Comparison of ENCODE assay signal across 12 mouse cellular contexts in the genomic region with DNA sequence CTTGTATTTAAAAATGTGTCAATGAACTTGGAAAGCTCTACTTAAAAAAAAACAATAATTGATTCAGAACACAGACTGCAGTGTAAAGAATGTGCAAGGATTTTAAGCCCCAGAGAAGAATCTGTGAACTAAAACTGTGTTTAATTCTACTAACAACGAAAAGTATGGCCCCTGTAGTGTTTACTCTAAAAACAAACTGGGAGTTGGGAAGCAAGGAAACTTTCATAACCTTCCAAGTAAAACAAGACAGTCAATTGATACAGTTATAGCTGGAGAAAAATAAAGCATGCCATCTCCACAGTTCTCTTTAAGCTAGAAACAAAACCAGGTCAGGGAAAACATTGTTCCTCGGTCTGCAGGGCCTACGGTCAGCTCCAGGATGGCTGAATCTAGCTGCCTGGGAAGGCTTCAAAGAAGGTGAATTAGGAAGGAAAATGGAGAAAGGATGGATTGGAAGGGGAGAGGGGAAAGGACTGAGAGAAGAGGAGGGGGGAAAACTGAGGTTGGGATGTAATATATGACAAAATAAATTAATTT.
"Had no signal": no experiment of that assay in that cellular context is flagged by ENCODE, and none has a peak within 500 bp of the region (broad histone marks: within the 10 kb centered on the region; RNA-seq: fewer than 3 reads in every experiment).

No protein-coding gene starts in this region.

- H3K27ac ChIP-seq: left cerebral cortex, adult 2 months; liver, embryonic 13.5 days had no signal

- H3K36me3 ChIP-seq: liver, embryonic 13.5 days had no signal

- H3K4me3 ChIP-seq: left cerebral cortex, adult 2 months; liver, embryonic 13.5 days had no signal

- H3K9me3 ChIP-seq: liver, embryonic 13.5 days had no signal

- H3K27me3 ChIP-seq: liver, embryonic 13.5 days had no signal

- DNase-seq: kidney, postnatal 10 days; layer of hippocampus, postnatal 36 days; liver, embryonic 13.5 days; lung, adult 2 months; lung, postnatal 14 days; lung, postnatal 4 days; midbrain, embryonic 14.5 days; thymus, adult 18-20 months; thymus, postnatal 4 days had no signal

- ATAC-seq: intestine, postnatal 0 days had no signal

- H3K4me1 ChIP-seq: liver, embryonic 13.5 days had no signal

- H3K9ac ChIP-seq: liver, embryonic 13.5 days had no signal

- H3K4me2 ChIP-seq: liver, embryonic 13.5 days; midbrain, embryonic 11.5 days had no signal
